Mouse (Mus musculus) erythroblast, embryonic 14.5 days (primary cell): Measurements from ENCODE around the gene Cdk14.

ENCODE experiments used
- GATA1 ChIP-seq: IDR thresholded peaks from 2 replicates; pipeline ENCODE4 v1.6.1; 2012; ENCODE audit warnings: low read length, inconsistent platforms, mixed read lengths
- TAL1 ChIP-seq: IDR thresholded peaks from 3 replicates; pipeline ENCODE4 v1.6.1; 2012; ENCODE audit warnings: low read length, inconsistent platforms, mixed read lengths

- no peak for TF ChIP-seq GATA1
- TF ChIP-seq TAL1, result no peak
Observed at GRCm38 (mm10) chr5:4931539-4932143, 488.5 kb downstream of the Cdk14 start.
